Mouse (Mus musculus) stomach, embryonic 14.5 days (tissue): Measurements from ENCODE around the gene Olfr1366. TPM values are rescaled to one million over a fixed set of nuclear protein-coding genes. Genes with fewer than 3 reads are reported as not detected.
A peak's percentile ranks its signal among the peaks of the same experiment; 100 is the strongest.

ENCODE experiments used
- ATAC-seq: fragments of 200-750 bp; cut with Nextera tagmentation; 2 replicates; pipeline ENCODE4 v1.8.0; 2017; ENCODE audit warnings: low read depth, moderate TSS enrichment; ENCODE audit not compliant: insufficient number of reproducible peaks, insufficient read depth, low FRiP score
- H3K27ac ChIP-seq: fragments of 300-500 bp; sonication (generic); 2 replicates; pipeline ENCODE4 v1.5.1; 2014; ENCODE audit warnings: mild to moderate bottlenecking, low read length, moderate library complexity, mixed read lengths
- H3K27me3 ChIP-seq: fragments of 300-500 bp; sonication (generic); 2 replicates; pipeline ENCODE4 v1.6.1; 2014; ENCODE audit warnings: low read length, control low read depth, mixed read lengths; ENCODE audit not compliant: control insufficient read depth, insufficient read depth
- H3K36me3 ChIP-seq: fragments of 300-500 bp; sonication (generic); 2 replicates; pipeline ENCODE4 v1.6.1; 2014; ENCODE audit warnings: mild to moderate bottlenecking, control low read depth, low read length, moderate library complexity, mixed read lengths; ENCODE audit not compliant: control insufficient read depth, insufficient read depth
- H3K4me1 ChIP-seq: fragments of 300-500 bp; sonication (generic); 2 replicates; pipeline ENCODE4 v1.6.1; 2014; ENCODE audit warnings: low read length, control low read depth, mixed read lengths; ENCODE audit not compliant: control insufficient read depth, insufficient read depth
- H3K4me2 ChIP-seq: fragments of 300-500 bp; sonication (generic); replicated peaks from 2 replicates; pipeline ENCODE4 v1.6.1; 2014; ENCODE audit warnings: low read depth, low read length, control low read depth
- H3K4me3 ChIP-seq: fragments of 300-500 bp; sonication (generic); 2 replicates; pipeline ENCODE4 v1.5.1; 2014; ENCODE audit warnings: low read depth, low read length, control low read depth
- H3K9ac ChIP-seq: fragments of 300-500 bp; sonication (generic); replicated peaks from 2 replicates; pipeline ENCODE4 v1.6.1; 2014; ENCODE audit warnings: low read depth, mild to moderate bottlenecking, control low read depth, low read length, moderate library complexity, mixed read lengths
- H3K9me3 ChIP-seq: fragments of 300-500 bp; sonication (generic); 2 replicates; pipeline ENCODE4 v1.6.1; 2016; ENCODE audit warnings: low read depth, low read length, control low read depth; ENCODE audit not compliant: control insufficient read depth
- WGBS: fragments of 180-500 bp; shearing (Covaris S2); extraction: QIAGEN DNeasy Blood & Tissue Kit; methylation state at CpG from one replicate; pipeline ENCODE4 v1.1.7; 2014; 5-methylcytosine and 5-hydroxymethylcytosine counted together
- polyA plus RNA-seq: library from polyadenylated mRNA; unstranded; fragments of >200 nt; fragmentation: Nextera tagmentation; extraction: Ambion mirVana; gene quantifications from 2 replicates; pipeline ENCODE4 v1.2.1, GENCODE M21; 2014

The Olfr1366 gene
- 0.07 and 0.28 TPM in 2 replicates for polyA plus RNA-seq

- Histone ChIP-seq H3K4me1 (no peaks in the 10 kb centered on the region), H3K36me3 (no peaks in the 10 kb centered on the region), H3K4me2 (no peak within 1 kb of the TSS), H3K27ac (no peak within 1 kb of the TSS), H3K27me3 (no peaks in the 10 kb centered on the region), H3K4me3 (no peak within 1 kb of the TSS), H3K9ac (no peak within 1 kb of the TSS), H3K9me3 (no peaks in the 10 kb centered on the region)
- 65% methylated on average over 1 of the region's 1 CpGs for WGBS
- no peak for ATAC-seq
Observed at GRCm38 (mm10) chr13:21542708-21543107, at the start of gene Olfr1366. TSS of gene Olfr1366 (minus strand) at chr13:21542808.

GRCm38 (mm10) chr13:21591618-21592017 lies 49.0 kb upstream of the Olfr1366 start:
- no peak overlapping the region for H3K27ac ChIP-seq
- H3K36me3 ChIP-seq, result no peaks in the 10 kb centered on the region
- 65% methylated on average over 2 of the region's 2 CpGs for WGBS
- H3K4me2 ChIP-seq, result no peak overlapping the region
- H3K4me3 ChIP-seq, result no peak overlapping the region
- H3K27me3 ChIP-seq, result no peaks in the 10 kb centered on the region
- H3K4me1 ChIP-seq, result no peaks in the 10 kb centered on the region
- ATAC-seq, result no peak
- no peaks in the 10 kb centered on the region for H3K9me3 ChIP-seq
- H3K9ac ChIP-seq, result no peak overlapping the region

GRCm38 (mm10) chr13:21581659-21582058 lies 39.1 kb upstream of the Olfr1366 start, which contains the start of gene Olfr1364:
TSS of gene Olfr1364 (minus strand) at chr13:21581759.
- Histone ChIP-seq H3K9me3 (no peaks in the 10 kb centered on the region), H3K4me1 (no peaks in the 10 kb centered on the region), H3K27me3 (no peaks in the 10 kb centered on the region), H3K27ac (no peak within 1 kb of the TSS), H3K4me3 (no peak within 1 kb of the TSS), H3K9ac (no peak within 1 kb of the TSS), H3K36me3 (no peaks in the 10 kb centered on the region), H3K4me2 (no peak within 1 kb of the TSS)
- WGBS, result 78% methylated on average over 2 of the region's 2 CpGs
- no peak for ATAC-seq

- no peaks in the 10 kb centered on the region for H3K4me1 ChIP-seq
- H3K4me2 ChIP-seq, result no peak within 1 kb of the TSS
- H3K9ac ChIP-seq, result no peak within 1 kb of the TSS
- ATAC-seq, result no peak
- 60% methylated on average over 1 of the region's 1 CpGs for WGBS
- H3K9me3 ChIP-seq, result no peaks in the 10 kb centered on the region
- H3K27ac ChIP-seq, result no peak within 1 kb of the TSS
- H3K36me3 ChIP-seq, result no peaks in the 10 kb centered on the region
- no peak within 1 kb of the TSS for H3K4me3 ChIP-seq
- no peaks in the 10 kb centered on the region for H3K27me3 ChIP-seq
Observed at GRCm38 (mm10) chr13:21559793-21560192, 17.2 kb upstream of the Olfr1366 start, which contains the start of gene Olfr1535. TSS of gene Olfr1535 (minus strand) at chr13:21559893.

GRCm38 (mm10) chr13:21550416-21551110 lies 8.0 kb upstream of the Olfr1366 start:
- ATAC-seq, result no peak
- H3K9me3 ChIP-seq, result no peaks in the 10 kb centered on the region

GRCm38 (mm10) chr13:21549487-21549886 lies 6.9 kb upstream of the Olfr1366 start:
- Histone ChIP-seq H3K9ac (no peak overlapping the region), H3K27ac (no peak overlapping the region), H3K4me2 (no peak overlapping the region), H3K4me1 (no peaks in the 10 kb centered on the region), H3K4me3 (no peak overlapping the region), H3K36me3 (no peaks in the 10 kb centered on the region), H3K9me3 (no peaks in the 10 kb centered on the region), H3K27me3 (no peaks in the 10 kb centered on the region)
- 87% methylated on average over 3 of the region's 3 CpGs for WGBS
- no peak for ATAC-seq

More at GRCm38 (mm10) chr13:21550416-21551110, 8.0 kb upstream of the Olfr1366 start:
- Histone ChIP-seq H3K4me1 (no peaks in the 10 kb centered on the region), H3K27ac (no peak overlapping the region), H3K27me3 (no peaks in the 10 kb centered on the region), H3K36me3 (no peaks in the 10 kb centered on the region), H3K9ac (no peak overlapping the region), H3K4me2 (no peak overlapping the region), H3K4me3 (no peak overlapping the region)
- 42% methylated on average over 3 of the region's 3 CpGs for WGBS

GRCm38 (mm10) chr13:21530781-21531201 lies 11.8 kb downstream of the Olfr1366 start, which contains the start of gene Zkscan8:
TSS of gene Zkscan8 (minus strand) at chr13:21531120.
- Histone ChIP-seq H3K4me2 (peak within 1 kb of the TSS; percentile 64), H3K9me3 (no peaks in the 10 kb centered on the region), H3K9ac (peak within 1 kb of the TSS; percentile 96), H3K27me3 (no peaks in the 10 kb centered on the region), H3K4me1 (peaks cover 3% of the 10 kb centered on the region; the same call in 1 of the 2 replicates), H3K27ac (peak within 1 kb of the TSS; percentile 96), H3K36me3 (peaks cover 11% of the 10 kb centered on the region), H3K4me3 (peak within 1 kb of the TSS; percentile 86)
- ATAC-seq, result peak; percentile 97
- WGBS, result 0% methylated on average over 39 of the region's 39 CpGs

GRCm38 (mm10) chr13:21530136-21530535 lies 12.5 kb downstream of the Olfr1366 start:
- Histone ChIP-seq H3K4me1 (peaks cover 3% of the 10 kb centered on the region; the same call in 1 of the 2 replicates), H3K27ac (no peak overlapping the region), H3K27me3 (no peaks in the 10 kb centered on the region), H3K36me3 (peaks cover 15% of the 10 kb centered on the region), H3K9me3 (no peaks in the 10 kb centered on the region), H3K4me2 (peak overlapping the region; percentile 64), H3K4me3 (peak overlapping the region; percentile 86), H3K9ac (peak overlapping the region; percentile 96; the same call in 1 of the 2 replicates)
- ATAC-seq, result no peak
- 36% methylated on average over 7 of the region's 7 CpGs for WGBS
